ENCODE assay signal across 10 mouse cellular contexts in the genomic region with DNA sequence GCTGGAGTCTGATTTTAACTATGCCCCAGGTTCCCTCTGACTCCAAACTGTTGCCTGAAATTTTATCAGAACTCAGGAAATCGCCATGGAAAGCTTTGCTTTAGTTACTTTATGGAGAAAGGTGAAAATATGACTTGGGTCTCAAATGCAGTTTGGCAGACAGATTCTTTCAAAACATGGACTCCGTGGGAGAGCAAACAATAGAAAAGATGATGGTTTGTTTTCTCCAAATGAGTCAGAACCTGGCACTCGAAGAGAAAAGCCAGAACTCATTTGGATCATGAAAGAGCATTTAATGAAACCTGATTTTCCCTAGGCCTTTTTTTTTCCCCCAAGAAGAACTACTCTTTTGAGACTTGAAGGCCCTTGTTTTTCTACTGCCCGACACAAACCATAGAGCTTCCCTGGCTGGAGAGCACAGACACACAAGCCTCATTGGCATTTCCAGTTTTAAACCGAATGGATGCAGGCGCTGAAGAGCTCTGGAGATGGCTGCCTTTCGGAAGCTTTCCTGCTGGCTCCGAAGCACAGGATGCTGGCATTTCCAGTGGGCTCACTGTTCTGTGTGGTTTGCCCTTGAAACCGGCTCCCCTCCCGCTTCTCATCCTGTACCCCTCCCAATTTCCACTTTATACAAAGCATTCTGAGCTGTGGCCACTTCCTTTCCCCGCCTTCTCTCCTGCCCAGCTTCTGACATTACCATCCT. TPM values are rescaled to one million over a fixed set of nuclear protein-coding genes. Genes with fewer than 3 reads are reported as not detected.
DNase-seq lines count a peak whose midpoint lies in the region; ATAC-seq lines count a peak whose summit lies in the region.
"Had no signal": no experiment of that assay in that cellular context is flagged by ENCODE, and none has a peak within 500 bp of the region (broad histone marks: within the 10 kb centered on the region; RNA-seq: fewer than 3 reads in every experiment).

No protein-coding gene starts in this region.

- H3K9me3 ChIP-seq in liver, embryonic 12.5 days (replicated peaks), result no peaks in the 10 kb centered on the region
- H3K9me3 ChIP-seq: G1E had no signal

- no peak overlapping the region for H3K9ac ChIP-seq in liver, embryonic 12.5 days

- intact Hi-C loops in heart, postnatal 14 days (cut with DNase I), result no loop called here

- H3K27me3 ChIP-seq in liver, embryonic 12.5 days (replicated peaks), result no peaks in the 10 kb centered on the region

- no peak overlapping the region for H3K4me3 ChIP-seq in liver, embryonic 12.5 days

- WGBS in liver, embryonic 12.5 days (ENCODE audit: insufficient replicate concordance), result 40% methylated on average over 11 of the region's 11 CpGs

- no peak for ATAC-seq in liver, embryonic 12.5 days

- no peaks in the 10 kb centered on the region for H3K36me3 ChIP-seq in liver, embryonic 12.5 days
- H3K36me3 ChIP-seq: G1E had no signal

- no peak overlapping the region for H3K27ac ChIP-seq in liver, embryonic 12.5 days

- no peaks in the 10 kb centered on the region for H3K4me1 ChIP-seq in liver, embryonic 12.5 days

- peak; percentile 29 for DNase-seq in cerebellum, adult 8-10 months
- DNase-seq in cerebellum, adult 9-10 months, result no peak
- DNase-seq in right cerebral cortex, postnatal 4 days, result peak; percentile 14
- DNase-seq in right cerebral cortex, postnatal 14 days, result no peak
- DNase-seq in heart, postnatal 14 days, result peak; percentile 8 to 19
- peak; percentile 71 for DNase-seq in naive thymus-derived CD4-positive, alpha-beta T cell, adult 2 months (ENCODE audit: low read depth)
- no peak for DNase-seq in layer of hippocampus, postnatal 14 days (ENCODE audit: low spot score in 2 of 2)

- H3K4me2 ChIP-seq in liver, embryonic 12.5 days, result no peak overlapping the region

RNA-seq across cellular contexts. Expression of gene Dapl1, which starts 14.0 kb away (rescaled TPM):
- not detected for total RNA-seq in heart, postnatal 14 days (2021)
- not detected for total RNA-seq in layer of hippocampus, postnatal 14 days (2021)
- polyA plus RNA-seq in liver, embryonic 12.5 days (2016; fragmentation: Nextera tagmentation; extraction: Ambion mirVana), result not detected in 2 replicates
- total RNA-seq: G1E; layer of hippocampus, adult 18-20 months had no signal
- polyA plus RNA-seq: G1E had no signal

Comparison
In these comparisons a context has a peak if more than half of its experiments do, and no peak if none do; other contexts are left out.
1. DNase-seq: peak in cerebellum, adult 8-10 months (single experiment), right cerebral cortex, postnatal 4 days (single experiment), heart, postnatal 14 days (2 of 2) and naive thymus-derived CD4-positive, alpha-beta T cell, adult 2 months (single experiment); none in cerebellum, adult 9-10 months (single experiment), right cerebral cortex, postnatal 14 days (single experiment) and layer of hippocampus, postnatal 14 days (0 of 2).